Mouse (Mus musculus) kidney, adult 2 months (tissue): ENCODE measurements at regions not wholly inside any gene's neighbourhood (a gene's known extent, or its start where the extent isn't known, plus 50 kb on each side); places are given as distances from the start of the nearest gene placed in this dataset.

Source experiments
- DNase-seq: peaks from one replicate; pipeline ENCODE4 v3.0.0; 2021
- H3K27ac ChIP-seq: fragments of 200-500 bp; 2 replicates; pipeline ENCODE4 v1.5.1; 2012; ENCODE audit warnings: low read depth, low read length, control low read depth, inconsistent platforms; ENCODE audit not compliant: insufficient read depth
- H3K27me3 ChIP-seq: fragments of 200-500 bp; replicated peaks from 2 replicates; pipeline ENCODE4 v1.6.1; 2012; ENCODE audit warnings: mild to moderate bottlenecking, moderate library complexity, low read length, inconsistent platforms; ENCODE audit not compliant: control insufficient read depth, insufficient read depth
- H3K36me3 ChIP-seq: fragments of 200-500 bp; 2 replicates; pipeline ENCODE4 v1.6.1; 2012; ENCODE audit warnings: mild to moderate bottlenecking, moderate library complexity, low read length, inconsistent platforms; ENCODE audit not compliant: control insufficient read depth, insufficient read depth
- H3K4me1 ChIP-seq: fragments of 200-500 bp; 2 replicates; pipeline ENCODE4 v1.6.1; 2011; ENCODE audit warnings: low read length; ENCODE audit not compliant: control insufficient read depth, insufficient read depth
- H3K4me3 ChIP-seq: fragments of 200-500 bp; 2 replicates; pipeline ENCODE4 v1.5.1; 2011; ENCODE audit warnings: mild to moderate bottlenecking, low read depth, low read length, control low read depth; ENCODE audit not compliant: insufficient read depth
- CTCF ChIP-seq: fragments of 200-500 bp; conservative IDR thresholded peaks from 2 replicates; pipeline ENCODE4 v1.5.1; 2011; ENCODE audit warnings: low read depth, mild to moderate bottlenecking, control low read depth, low read length, moderate library complexity, mixed read lengths; ENCODE audit not compliant: insufficient read depth, insufficient read length
- POLR2A ChIP-seq: fragments of 200-500 bp; IDR thresholded peaks from one replicate; pipeline ENCODE4 v1.6.1; 2011; ENCODE audit warnings: low read depth, low read length, control low read depth
- WGBS: fragments of 180-500 bp; shearing (Covaris S2); methylation state at CpG from one replicate; pipeline ENCODE4 v1.1.7; 2018; 5-methylcytosine and 5-hydroxymethylcytosine counted together

DNA sequence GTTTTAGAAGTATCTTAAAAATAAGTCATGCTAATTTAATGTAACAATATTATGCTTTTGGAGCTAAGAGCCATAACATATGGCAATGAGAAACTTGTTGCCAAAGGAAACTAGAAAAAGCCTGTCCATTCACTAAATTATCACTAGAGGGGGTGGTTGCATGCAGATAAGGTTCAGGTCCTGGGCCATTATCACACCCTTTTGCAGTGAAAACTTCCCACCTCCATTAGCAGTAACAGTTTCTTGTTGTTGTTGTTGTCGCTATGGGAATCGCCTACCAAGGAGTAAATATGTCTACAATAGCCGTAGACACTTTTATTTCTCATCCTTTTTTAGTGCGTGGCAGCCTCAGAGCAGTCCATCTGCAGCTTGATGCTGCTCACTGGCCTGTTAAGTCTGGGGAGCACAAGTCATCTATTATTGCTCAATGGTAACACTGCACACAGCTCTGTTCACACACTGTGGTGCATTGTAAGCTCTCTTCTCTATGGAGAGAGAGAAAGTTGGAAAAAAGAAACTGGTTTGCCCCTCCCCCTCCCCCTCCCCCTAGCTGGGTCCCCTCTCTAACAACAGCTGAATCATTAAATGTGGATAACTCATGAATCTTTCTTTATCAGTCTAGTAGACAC is 1133.0 kb downstream of the Slc22a22 start:
- H3K4me3 ChIP-seq = no peak overlapping the region
- no peak for DNase-seq
- no peak overlapping the region for H3K27ac ChIP-seq
- no peaks in the 10 kb centered on the region for H3K36me3 ChIP-seq
- H3K27me3 ChIP-seq = no peaks in the 10 kb centered on the region
- 29% methylated on average over 4 of the region's 4 CpGs for WGBS
- H3K4me1 ChIP-seq = no peaks in the 10 kb centered on the region
- TF ChIP-seq CTCF (0 out of 2 replicates have a peak, but pooled peaks have one; percentile 9), POLR2A (no peak)

DNA sequence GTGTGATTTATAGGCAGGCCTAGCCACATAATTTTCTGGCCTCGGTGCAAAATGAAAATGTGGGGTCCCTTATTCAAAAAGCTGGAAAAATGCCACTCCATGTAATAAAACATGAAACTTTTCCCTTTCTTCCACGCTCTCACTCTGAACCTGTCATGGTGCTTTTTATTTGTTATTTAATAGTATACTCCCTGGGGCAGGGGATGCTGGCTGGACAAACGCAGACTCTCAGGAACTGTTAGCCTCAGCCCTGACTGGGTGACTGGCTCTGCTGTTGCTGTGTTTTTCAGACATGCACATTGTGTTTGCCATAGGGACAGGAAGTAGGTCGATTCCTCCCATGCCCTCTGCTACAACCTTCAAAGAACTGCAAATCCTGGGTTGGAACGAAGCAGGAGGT is 1139.5 kb downstream of the Slc22a22 start:
- Histone ChIP-seq H3K4me3 (no peak overlapping the region), H3K36me3 (no peaks in the 10 kb centered on the region), H3K4me1 (no peaks in the 10 kb centered on the region), H3K27me3 (no peaks in the 10 kb centered on the region), H3K27ac (no peak overlapping the region)
- WGBS = 29% methylated on average over 5 of the region's 5 CpGs
- TF ChIP-seq CTCF (no peak), POLR2A (no peak)
- DNase-seq = no peak

DNA sequence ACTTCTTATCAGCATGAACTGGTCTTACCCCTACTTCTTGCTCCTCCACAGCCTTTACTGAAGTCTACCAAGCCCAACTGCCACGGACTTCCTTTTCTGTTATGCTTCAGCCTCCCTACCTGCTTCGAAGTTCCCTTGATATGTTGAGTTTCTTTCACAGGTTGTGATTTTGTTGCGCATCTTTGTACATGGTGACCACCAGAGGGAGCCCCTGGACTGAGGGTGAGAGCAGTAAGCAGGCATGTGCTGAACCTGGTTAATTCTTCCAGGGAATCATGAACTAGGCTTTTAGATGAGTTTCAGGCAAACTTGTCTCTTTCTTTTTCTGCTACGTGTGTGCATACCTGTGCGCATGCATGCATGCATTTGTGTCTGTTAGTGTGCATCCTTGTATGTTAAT is 1141.0 kb downstream of the Slc22a22 start:
- no peaks in the 10 kb centered on the region for H3K27me3 ChIP-seq
- H3K4me1 ChIP-seq = no peaks in the 10 kb centered on the region
- WGBS = 31% methylated on average over 5 of the region's 5 CpGs
- no peak for TF ChIP-seq POLR2A
- peak; percentile 87 for TF ChIP-seq CTCF
- peak; percentile 63 for DNase-seq
- H3K36me3 ChIP-seq = no peaks in the 10 kb centered on the region
- no peak overlapping the region for H3K4me3 ChIP-seq
- H3K27ac ChIP-seq = no peak overlapping the region

DNA sequence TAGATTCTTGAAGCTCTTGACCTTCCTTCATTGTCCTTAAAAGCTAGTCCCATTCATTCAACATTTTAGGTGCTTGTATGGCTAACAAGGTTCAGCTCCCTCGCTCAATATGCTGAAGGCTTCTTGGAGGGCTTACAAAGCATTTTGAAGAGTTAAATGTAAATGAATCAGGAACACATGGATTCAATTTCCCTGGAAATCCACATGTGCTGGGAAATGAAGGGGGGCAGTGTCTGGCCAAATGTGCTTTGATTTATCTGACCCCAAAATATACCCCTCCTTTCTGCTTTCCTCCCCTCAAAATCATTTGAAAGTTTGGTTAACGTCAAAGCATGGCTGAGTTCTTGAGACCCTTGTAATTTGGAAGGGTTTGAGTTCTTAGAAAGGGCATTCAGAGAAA is 1142.4 kb downstream of the Slc22a22 start:
- Histone ChIP-seq H3K36me3 (no peaks in the 10 kb centered on the region), H3K4me3 (no peak overlapping the region), H3K27ac (no peak overlapping the region), H3K27me3 (no peaks in the 10 kb centered on the region), H3K4me1 (no peaks in the 10 kb centered on the region)
- no peak for DNase-seq
- TF ChIP-seq POLR2A (no peak), CTCF (no peak)
- WGBS = 78% methylated on average over 2 of the region's 2 CpGs

DNA sequence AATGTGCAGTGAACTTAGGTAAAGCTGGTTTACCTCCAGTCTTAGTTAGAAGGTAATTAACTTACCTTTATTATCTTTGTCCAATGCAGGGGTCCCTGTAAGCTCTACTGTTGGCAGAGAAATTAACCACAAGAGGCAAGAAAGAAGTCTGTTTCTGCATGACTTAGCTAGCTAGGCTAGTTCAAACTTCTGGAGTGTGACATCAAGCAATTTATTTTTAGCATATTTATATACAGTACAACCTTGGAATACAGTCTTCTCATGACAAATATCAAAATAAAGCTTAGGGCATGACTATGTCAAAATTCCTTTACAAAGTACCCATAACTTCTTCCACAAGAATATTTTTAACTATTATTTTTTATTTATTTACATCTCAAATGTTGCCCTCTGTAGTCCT is 1156.9 kb downstream of the Slc22a22 start:
- Histone ChIP-seq H3K27me3 (no peaks in the 10 kb centered on the region), H3K4me3 (no peak overlapping the region), H3K36me3 (no peaks in the 10 kb centered on the region), H3K4me1 (no peaks in the 10 kb centered on the region), H3K27ac (no peak overlapping the region)
- no peak for TF ChIP-seq CTCF
- no peak for TF ChIP-seq POLR2A
- no peak for DNase-seq

DNA sequence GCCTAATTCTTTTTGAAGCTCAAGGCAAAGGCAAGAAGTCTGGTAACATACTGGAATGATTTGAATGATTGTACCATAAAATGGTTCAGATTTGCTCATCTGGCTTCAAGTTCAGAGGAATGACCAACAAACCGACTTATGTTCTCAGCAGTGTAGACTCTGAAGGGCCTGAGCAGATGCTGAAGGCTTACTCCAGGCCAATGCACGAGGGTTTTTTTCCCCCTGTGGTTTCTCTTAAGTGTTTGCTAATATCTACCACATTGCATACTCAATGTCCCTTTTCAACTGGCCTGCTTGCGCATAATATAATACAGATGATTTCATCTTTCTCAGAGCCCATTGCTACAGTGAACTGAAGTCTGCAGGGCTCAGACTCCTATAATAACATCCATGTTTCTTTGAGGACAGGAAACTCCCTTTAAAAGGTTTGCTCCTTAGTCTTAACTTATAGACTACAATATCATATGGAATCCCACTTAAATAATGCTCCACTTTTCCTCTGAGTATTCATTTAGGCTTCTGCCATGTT is 1182.5 kb downstream of the Slc22a22 start:
- no peaks in the 10 kb centered on the region for H3K27me3 ChIP-seq
- 81% methylated on average over 3 of the region's 3 CpGs for WGBS
- no peaks in the 10 kb centered on the region for H3K4me1 ChIP-seq
- TF ChIP-seq CTCF (no peak), POLR2A (no peak)
- H3K36me3 ChIP-seq = no peaks in the 10 kb centered on the region
- DNase-seq = no peak
- H3K4me3 ChIP-seq = no peak overlapping the region
- no peak overlapping the region for H3K27ac ChIP-seq

DNA sequence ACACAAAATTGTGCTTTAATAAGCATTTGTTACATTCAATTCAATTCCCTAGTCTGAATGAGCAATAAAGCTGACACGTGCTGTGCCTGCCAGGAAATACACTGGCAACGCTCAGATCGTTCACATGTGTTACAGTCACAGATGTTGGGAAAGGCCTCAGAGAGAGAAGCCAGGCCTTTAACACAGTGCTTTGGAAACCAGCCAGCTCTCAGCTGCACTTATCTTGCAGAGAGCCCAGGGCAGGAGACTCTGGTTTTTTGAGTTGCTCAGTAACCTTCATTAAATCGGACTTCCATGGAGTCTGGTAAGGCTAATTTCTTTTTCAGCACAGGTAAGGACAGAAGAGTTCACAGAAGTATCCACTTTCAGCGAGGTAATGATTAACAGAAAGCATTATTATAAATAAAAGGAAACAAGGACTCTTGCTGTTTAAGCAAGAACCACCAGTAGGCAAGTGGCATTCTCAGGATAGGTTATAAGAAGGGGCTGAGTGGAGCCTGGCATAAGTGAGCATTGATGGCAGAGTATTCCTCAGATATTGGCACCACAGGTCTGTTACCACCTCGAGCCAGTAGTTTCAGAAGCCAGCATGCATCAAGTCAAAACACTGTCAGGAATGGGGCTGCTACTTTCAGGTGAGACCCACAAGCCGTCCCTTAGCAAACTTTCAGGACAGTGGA is 1198.7 kb downstream of the Slc22a22 start:
- Histone ChIP-seq H3K4me1 (no peaks in the 10 kb centered on the region), H3K36me3 (no peaks in the 10 kb centered on the region), H3K27ac (no peak overlapping the region), H3K4me3 (no peak overlapping the region), H3K27me3 (no peaks in the 10 kb centered on the region)
- 28% methylated on average over 7 of the region's 7 CpGs for WGBS
- peak; percentile 47 for DNase-seq
- TF ChIP-seq POLR2A = no peak

DNA sequence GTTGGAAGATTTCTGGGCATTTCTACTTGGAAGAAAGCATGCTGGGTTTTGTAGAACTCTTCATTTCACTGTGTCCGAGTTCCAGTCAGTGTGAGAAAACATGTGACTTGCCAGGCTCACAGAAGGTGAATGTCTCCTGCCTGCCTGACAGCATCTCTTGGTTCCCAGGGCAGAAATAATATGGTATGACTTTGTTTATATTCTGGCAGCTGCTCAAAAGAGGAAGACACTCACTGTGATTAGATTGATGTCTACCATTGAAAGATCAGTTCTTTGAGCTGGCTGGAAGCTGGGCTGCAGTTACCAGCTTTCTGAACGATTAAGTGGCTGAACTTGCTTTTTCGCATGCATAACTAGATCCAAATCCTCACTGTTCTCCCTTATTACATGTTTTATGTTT is 1199.4 kb downstream of the Slc22a22 start:
- Histone ChIP-seq H3K27ac (no peak overlapping the region), H3K27me3 (no peaks in the 10 kb centered on the region), H3K36me3 (no peaks in the 10 kb centered on the region), H3K4me3 (no peak overlapping the region), H3K4me1 (no peaks in the 10 kb centered on the region)
- WGBS = 53% methylated on average over 3 of the region's 3 CpGs
- TF ChIP-seq CTCF = no peak
- no peak for DNase-seq
